Mouse (Mus musculus): Measurements from ENCODE around the gene Ddx17. TPM values are rescaled to one million over a fixed set of nuclear protein-coding genes. Genes with fewer than 3 reads are reported as not detected.

Gene Ddx17
- polyA plus RNA-seq, 1 experiment, result 108 TPM

DNA sequence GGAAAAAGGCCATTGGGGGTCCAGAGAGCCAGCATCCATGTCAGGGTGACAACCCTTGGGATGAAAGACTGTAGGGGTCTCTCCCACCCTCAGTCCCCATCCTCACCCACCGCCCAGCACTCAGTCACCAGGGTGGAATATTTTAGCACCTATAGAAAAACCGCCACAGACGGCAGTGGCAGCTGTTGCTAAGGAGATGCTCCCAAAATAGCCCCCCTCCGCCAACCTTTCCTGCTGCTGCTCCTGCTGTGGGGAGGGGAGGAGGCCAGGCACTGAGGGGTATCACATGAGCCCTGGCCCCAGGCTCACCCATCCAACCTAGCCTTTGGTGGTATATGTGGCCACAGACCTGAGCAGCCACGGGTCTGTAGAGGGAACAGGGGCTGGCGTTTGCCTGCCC lies 36.5 kb downstream of the Ddx17 start:
- Histone ChIP-seq H3K27me3 (ENCODE audit: control insufficient read depth, insufficient read depth, low read length) (peaks cover 60% of the 10 kb centered on the region), H3K4me3 (ENCODE audit: low read depth, low read length) (no peak overlapping the region), H3K36me3 (ENCODE audit: control insufficient read depth, insufficient read depth, low read length) (no peaks in the 10 kb centered on the region), H3K4me1 (ENCODE audit: control insufficient read depth, insufficient read depth, insufficient read length, low read length) (0 out of 2 replicates have a peak, but pooled peaks cover 4% of the 10 kb centered on the region), H3K27ac (ENCODE audit: insufficient read depth, low read depth, low read length) (no peak overlapping the region)
- TF ChIP-seq POLR2A (IDR thresholded peaks at IDR 0.05; ENCODE audit: low read depth, low read length) (no peak), CTCF (IDR thresholded peaks at IDR 0.05; ENCODE audit: extremely low read depth, insufficient read length, insufficient replicate concordance, low read depth, low read length) (no peak)
- WGBS, result 49% methylated on average over 6 of the region's 6 CpGs

DNA sequence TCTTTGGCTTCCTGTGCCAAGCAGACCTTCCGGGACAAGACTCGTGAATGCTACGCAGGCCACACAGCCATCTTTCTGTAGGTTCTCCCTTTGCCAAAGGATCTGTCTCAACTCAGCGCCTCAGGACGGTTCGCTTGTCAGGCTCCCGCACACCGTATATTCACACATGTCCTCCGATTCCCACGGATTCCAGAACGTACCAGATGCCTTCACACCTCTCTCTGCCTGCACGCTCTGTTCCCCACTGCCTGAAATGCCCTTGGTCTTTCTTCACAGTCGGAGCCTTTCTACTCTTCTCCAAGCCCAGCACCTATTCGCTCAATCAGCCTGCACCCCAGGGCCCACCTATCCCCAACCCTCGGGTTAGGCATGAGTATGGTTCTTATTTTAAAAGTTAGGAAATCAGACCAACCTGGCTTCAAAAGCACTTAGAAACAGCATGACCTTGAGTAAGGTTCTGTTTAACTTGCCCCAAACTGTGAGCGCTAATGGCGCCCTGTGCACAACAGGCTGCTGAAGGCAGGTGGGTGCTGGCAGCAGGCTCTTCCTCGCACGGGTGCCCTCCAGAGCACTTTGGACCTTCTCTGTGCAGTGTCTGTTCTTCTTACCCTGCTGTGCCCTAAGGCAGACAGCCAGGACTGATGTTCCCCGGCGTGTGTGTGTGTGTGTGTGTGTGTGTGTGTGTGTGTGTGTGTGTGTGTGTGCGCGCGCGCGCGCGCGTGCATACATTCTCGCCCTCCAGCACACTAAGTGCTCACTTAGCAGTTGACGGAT lies 39.3 kb downstream of the Ddx17 start:
- WGBS, result 55% methylated on average over 31 of the region's 31 CpGs
- Histone ChIP-seq H3K36me3 (ENCODE audit: control insufficient read depth, insufficient read depth, low read length) (no peaks in the 10 kb centered on the region), H3K4me3 (ENCODE audit: low read depth, low read length) (no peak overlapping the region), H3K27ac (ENCODE audit: insufficient read depth, low read depth, low read length) (no peak overlapping the region), H3K27me3 (ENCODE audit: control insufficient read depth, insufficient read depth, low read length) (peaks cover 74% of the 10 kb centered on the region), H3K4me1 (ENCODE audit: control insufficient read depth, insufficient read depth, insufficient read length, low read length) (0 out of 2 replicates have a peak, but pooled peaks cover 4% of the 10 kb centered on the region)
- no peak for TF ChIP-seq CTCF (IDR thresholded peaks at IDR 0.05; ENCODE audit: extremely low read depth, insufficient read length, insufficient replicate concordance, low read depth, low read length)
- TF ChIP-seq POLR2A (IDR thresholded peaks at IDR 0.05; ENCODE audit: low read depth, low read length), result no peak

DNA sequence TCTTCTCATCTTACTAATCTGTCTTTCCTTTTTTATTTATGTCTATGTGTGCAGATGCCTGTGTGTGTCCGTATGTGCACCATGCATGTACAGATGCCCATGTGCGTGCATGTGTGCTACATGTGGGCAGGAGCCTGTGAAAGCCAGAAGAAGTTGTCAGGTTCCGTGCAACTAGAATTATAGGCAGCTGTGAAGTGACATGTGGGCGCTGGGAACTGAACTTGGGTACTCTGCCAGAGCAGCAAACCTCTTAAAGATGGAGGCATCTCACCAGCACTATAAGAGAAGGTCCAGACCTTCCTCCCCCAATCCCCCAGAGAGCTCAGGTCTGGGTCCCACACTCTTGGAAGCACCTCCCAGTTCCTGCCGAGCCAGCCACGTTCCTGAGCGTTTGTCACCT lies 40.1 kb downstream of the Ddx17 start:
- H3K27me3 ChIP-seq (ENCODE audit: control insufficient read depth, insufficient read depth, low read length), result peaks cover 66% of the 10 kb centered on the region
- no peak overlapping the region for H3K27ac ChIP-seq (ENCODE audit: insufficient read depth, low read depth, low read length)
- 31% methylated on average over 7 of the region's 7 CpGs for WGBS
- no peak overlapping the region for H3K4me3 ChIP-seq (ENCODE audit: low read depth, low read length)
- 0 out of 2 replicates have a peak, but pooled peaks cover 1% of the 10 kb centered on the region for H3K4me1 ChIP-seq (ENCODE audit: control insufficient read depth, insufficient read depth, insufficient read length, low read length)
- no peaks in the 10 kb centered on the region for H3K36me3 ChIP-seq (ENCODE audit: control insufficient read depth, insufficient read depth, low read length)
- no peak for TF ChIP-seq POLR2A (IDR thresholded peaks at IDR 0.05; ENCODE audit: low read depth, low read length)
- no peak for TF ChIP-seq CTCF (IDR thresholded peaks at IDR 0.05; ENCODE audit: extremely low read depth, insufficient read length, insufficient replicate concordance, low read depth, low read length)

DNA sequence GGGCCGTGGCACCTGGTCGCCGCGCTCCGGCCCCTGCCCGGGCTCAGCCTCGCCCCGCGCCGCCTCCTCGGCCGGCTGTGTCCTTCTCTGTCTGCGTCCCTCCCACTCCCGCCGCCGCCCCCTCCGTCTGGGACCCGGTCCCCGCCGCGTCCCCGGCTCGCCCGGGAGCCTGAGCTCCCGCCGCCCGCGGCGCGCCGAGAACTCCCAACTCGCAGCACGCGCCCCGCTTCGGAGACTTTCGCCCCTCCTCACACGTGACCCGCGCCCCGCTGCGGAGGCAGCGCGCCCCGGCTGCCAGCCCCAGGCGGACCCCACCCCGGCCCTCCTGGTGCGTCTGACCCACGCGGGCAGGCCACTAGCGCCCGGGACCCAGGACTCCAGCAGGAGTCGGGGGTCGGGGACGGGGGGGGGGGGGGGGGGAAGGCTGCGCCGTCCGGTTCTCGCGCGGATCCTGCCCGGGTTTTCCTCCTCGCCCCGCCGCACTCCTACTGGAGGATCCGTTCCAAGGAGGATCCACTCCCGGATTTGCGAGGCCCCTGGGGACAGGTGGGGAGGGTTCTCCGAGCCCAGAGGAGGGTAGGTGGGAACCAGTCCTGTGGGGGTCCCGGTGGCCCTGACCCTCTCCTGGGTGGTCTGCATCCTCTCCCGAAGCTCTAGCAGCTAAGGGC lies 40.8 kb downstream of the Ddx17 start:
- Histone ChIP-seq H3K27ac (ENCODE audit: insufficient read depth, low read depth, low read length) (no peak overlapping the region), H3K27me3 (ENCODE audit: control insufficient read depth, insufficient read depth, low read length) (peaks cover 63% of the 10 kb centered on the region), H3K36me3 (ENCODE audit: control insufficient read depth, insufficient read depth, low read length) (no peaks in the 10 kb centered on the region), H3K4me1 (ENCODE audit: control insufficient read depth, insufficient read depth, insufficient read length, low read length) (0 out of 2 replicates have a peak, but pooled peaks cover 1% of the 10 kb centered on the region), H3K4me3 (ENCODE audit: low read depth, low read length) (peak overlapping the region; percentile 64)
- TF ChIP-seq CTCF (IDR thresholded peaks at IDR 0.05; ENCODE audit: extremely low read depth, insufficient read length, insufficient replicate concordance, low read depth, low read length), result no peak
- TF ChIP-seq POLR2A (IDR thresholded peaks at IDR 0.05; ENCODE audit: low read depth, low read length), result no peak
- WGBS, result 1% methylated on average over 60 of the region's 71 CpGs

DNA sequence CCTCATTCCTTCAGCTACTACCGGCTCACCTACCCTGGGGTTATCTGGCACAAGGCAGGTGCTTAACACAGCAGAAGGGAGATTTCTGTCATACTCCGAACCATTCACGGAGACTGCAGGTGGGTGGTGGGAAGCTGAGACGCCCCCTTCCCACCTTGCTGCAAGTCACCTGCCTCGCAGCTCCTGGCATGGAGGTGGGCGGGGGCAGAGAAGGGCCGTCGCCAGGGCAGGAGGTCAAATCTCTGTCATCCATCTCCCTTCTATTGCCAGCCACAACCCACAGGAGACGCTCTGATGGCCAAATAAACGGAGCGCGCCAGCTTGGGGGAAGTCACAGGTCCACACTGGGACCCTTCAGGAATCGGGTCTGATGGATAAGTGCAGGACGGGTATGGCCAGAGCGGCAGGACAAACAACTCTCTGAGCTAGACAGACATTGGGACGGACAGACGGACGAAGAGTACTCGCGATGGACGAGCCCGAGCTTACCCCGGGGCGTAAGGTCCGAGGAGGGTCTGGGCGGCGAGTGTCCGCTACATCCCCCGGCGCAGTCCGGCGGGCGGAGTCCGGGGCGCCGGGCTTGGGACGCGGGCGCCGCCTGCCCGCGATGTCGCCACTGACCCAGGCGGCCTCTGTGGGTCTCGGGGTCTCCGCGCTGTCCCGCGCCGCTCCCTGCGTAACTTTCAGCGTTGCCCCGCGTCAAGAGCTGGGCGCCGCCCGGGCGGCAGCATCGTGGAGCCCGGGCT lies 41.7 kb downstream of the Ddx17 start, which contains the start of gene Kcnj4:
Gene Kcnj4, minus strand, starts transcription at position 535 of the 746 bp plus-strand sequence.
- Histone ChIP-seq H3K4me3 (ENCODE audit: low read depth, low read length) (peak within 1 kb of the TSS; percentile 64), H3K27me3 (ENCODE audit: control insufficient read depth, insufficient read depth, low read length) (peaks cover 60% of the 10 kb centered on the region), H3K27ac (ENCODE audit: insufficient read depth, low read depth, low read length) (no peak within 1 kb of the TSS), H3K4me1 (ENCODE audit: control insufficient read depth, insufficient read depth, insufficient read length, low read length) (0 out of 2 replicates have a peak, but pooled peaks cover 1% of the 10 kb centered on the region), H3K36me3 (ENCODE audit: control insufficient read depth, insufficient read depth, low read length) (no peaks in the 10 kb centered on the region)
- WGBS, result 2% methylated on average over 60 of the region's 60 CpGs
- TF ChIP-seq CTCF (IDR thresholded peaks at IDR 0.05; ENCODE audit: extremely low read depth, insufficient read length, insufficient replicate concordance, low read depth, low read length) (no peak), POLR2A (IDR thresholded peaks at IDR 0.05; ENCODE audit: low read depth, low read length) (no peak)

DNA sequence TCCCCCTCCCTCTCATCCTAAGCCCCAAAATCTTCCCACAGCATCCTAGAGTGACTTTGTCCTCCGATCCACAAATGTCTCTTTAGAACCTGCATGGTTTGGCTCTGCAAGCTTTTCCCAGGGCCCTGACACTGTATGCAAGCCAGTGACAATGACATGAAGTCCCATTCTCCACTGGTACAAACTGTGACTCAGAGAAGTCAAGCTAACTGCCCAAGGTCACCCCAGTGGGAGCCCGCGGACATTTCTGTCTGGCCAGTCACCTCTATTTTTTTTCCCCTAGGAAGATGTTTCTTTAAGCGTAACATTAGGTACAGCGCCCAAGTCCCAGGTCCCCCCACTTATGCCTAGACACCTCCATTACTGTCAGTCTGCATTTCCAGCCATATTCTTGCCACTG lies 43.1 kb downstream of the Ddx17 start:
- TF ChIP-seq POLR2A (IDR thresholded peaks at IDR 0.05; ENCODE audit: low read depth, low read length) (no peak), CTCF (IDR thresholded peaks at IDR 0.05; ENCODE audit: extremely low read depth, insufficient read length, insufficient replicate concordance, low read depth, low read length) (no peak)
- 69% methylated on average over 5 of the region's 5 CpGs for WGBS
- peaks cover 60% of the 10 kb centered on the region for H3K27me3 ChIP-seq (ENCODE audit: control insufficient read depth, insufficient read depth, low read length)
- no peak overlapping the region for H3K4me3 ChIP-seq (ENCODE audit: low read depth, low read length)
- no peak overlapping the region for H3K27ac ChIP-seq (ENCODE audit: insufficient read depth, low read depth, low read length)
- H3K36me3 ChIP-seq (ENCODE audit: control insufficient read depth, insufficient read depth, low read length), result no peaks in the 10 kb centered on the region
- H3K4me1 ChIP-seq (ENCODE audit: control insufficient read depth, insufficient read depth, insufficient read length, low read length), result 0 out of 2 replicates have a peak, but pooled peaks cover 1% of the 10 kb centered on the region

Measured in small intestine, adult 2 months (tissue).